Mouse (Mus musculus) small intestine, adult 2 months (tissue): Measurements from ENCODE around the gene Gm9970.

Source experiments
- CTCF ChIP-seq: fragments of 200-500 bp; IDR thresholded peaks from 2 replicates; pipeline ENCODE4 v1.5.1; 2012; ENCODE audit warnings: low read depth, mild to moderate bottlenecking, control low read depth, inconsistent platforms, low read length, moderate library complexity, mixed read lengths; ENCODE audit not compliant: insufficient replicate concordance, insufficient read length; ENCODE audit errors: extremely low read depth
- POLR2A ChIP-seq: fragments of 200-500 bp; IDR thresholded peaks from 2 replicates; pipeline ENCODE4 v1.6.1; 2012; ENCODE audit warnings: low read depth, mild to moderate bottlenecking, control low read depth, inconsistent platforms, low read length, moderate library complexity

GRCm38 (mm10) chr5:31194486-31195485, 46.2 kb downstream of the Gm9970 start:
- TF ChIP-seq CTCF = no peak
- TF ChIP-seq POLR2A = no peak
